Mouse (Mus musculus) Muller cell, postnatal 12 days (primary cell): ENCODE measurements around the gene Prkcz.

Experiments used
- DNase-seq: peaks from one replicate; pipeline ENCODE4 v3.0.0-alpha.2; 2015; ENCODE audit errors: inconsistent ontology term

Gene Prkcz

DNA sequence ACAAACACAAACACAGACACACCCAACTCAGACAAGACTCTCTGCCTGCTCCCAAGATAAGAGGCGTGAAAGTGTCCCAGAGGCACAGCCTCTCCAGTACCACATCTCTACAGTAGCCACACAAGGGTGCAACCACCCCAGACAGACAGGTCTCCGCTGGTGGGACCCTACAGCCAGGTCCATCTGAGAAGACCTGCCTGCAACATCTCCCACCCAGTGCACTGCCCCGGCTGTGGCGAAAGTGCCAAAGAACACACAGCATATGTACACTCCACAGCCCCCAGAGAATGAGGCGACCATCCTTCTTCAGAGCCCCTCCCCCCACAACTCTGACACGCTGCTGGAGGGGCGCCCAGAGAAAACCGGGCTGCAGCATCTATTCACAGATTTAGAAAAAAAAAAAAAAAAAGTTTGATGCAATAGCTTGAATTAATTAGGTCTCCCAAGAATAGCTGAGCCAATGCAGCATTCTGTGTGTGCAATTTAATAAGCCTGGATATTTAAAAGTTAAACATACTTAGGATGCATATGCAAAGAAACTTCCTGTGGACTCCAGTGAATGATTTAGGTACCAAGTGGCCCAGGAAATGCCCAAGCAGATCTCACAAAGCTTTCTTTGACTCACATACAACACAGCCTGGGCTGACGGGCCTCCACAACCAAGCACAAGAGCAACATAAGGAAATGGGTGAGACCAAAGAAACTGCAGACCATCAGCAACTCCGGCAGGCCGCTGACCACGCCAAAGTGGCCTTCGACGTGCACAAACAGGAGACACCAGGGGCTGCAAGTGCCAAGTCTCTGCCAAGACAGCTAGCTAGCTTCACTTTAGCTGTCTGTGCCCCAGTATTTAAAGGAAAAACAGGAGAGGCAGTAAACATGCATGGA lies 140.7 kb downstream of the Prkcz start:
- peak; percentile 39 for DNase-seq

DNA sequence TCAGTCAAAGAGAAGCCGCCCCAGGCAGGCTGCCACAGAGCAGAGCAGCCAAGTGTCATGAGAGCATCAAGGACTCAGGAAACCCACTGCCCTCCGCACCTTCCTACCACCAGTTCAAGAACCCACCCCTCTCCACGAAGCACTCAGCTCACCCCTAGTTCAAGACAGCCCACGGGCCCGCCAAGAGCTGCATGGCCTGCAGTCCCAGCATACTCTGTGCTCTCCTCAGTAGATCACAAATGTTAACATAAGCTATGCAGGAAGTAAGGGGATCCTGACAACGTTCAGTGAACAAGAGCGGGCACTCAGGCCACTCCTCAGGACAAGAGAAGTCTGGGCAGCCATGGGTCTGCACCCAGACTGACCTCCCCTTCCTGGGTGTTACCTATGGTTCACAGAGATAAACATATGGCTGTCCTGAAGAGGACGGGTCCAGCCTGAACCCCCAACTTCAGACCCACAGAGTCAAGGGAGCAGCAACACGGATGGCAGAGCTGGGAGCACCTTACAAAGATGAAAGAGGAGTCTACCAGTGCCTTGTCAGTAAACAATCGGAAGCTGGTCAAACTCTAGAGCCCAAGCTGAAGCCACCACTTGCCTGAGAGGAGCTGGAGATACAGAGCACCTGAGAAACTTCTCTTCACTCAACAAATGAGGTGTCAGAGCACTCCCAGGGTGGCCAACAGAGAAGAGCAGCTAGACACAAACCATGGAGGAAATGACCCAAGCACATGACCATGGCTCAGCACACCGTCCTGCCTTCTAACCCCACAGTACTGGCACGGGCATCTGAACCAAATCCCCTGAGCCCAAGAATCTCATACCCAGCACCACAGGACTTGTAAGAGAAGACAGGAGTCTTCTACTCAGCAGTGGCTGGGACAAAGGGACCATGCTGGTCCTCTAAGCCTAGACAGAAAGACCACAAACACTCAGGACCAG lies 141.6 kb downstream of the Prkcz start:
- peak; percentile 29 for DNase-seq

GRCm38 (mm10) chr4:155218104-155218732 lies 142.9 kb downstream of the Prkcz start:
- DNase-seq, result no peak

- peak; percentile 41 for DNase-seq
Measured at GRCm38 (mm10) chr4:155217241-155218103, 143.7 kb downstream of the Prkcz start.

GRCm38 (mm10) chr4:155215773-155216630 lies 145.2 kb downstream of the Prkcz start:
- DNase-seq, result peak; percentile 94

DNA sequence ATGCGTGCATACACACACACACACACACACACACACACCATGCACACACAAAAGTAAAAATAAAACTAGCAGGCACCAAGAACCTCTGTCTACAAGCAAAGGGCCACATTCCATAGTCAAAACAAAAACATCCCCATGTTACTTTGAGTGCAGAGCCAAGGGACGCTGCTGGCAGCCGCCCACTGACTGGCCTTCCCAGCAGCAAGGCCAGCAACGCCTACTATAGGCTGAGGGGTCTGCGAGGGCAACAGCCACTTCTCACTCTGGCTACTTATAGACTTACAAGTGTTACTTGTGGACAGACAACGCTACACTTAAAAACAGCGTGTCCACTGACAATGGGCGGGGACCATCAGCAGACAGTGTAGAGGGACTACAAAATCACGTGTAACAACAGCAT lies 146.0 kb downstream of the Prkcz start:
- peak; percentile 57 for DNase-seq

DNA sequence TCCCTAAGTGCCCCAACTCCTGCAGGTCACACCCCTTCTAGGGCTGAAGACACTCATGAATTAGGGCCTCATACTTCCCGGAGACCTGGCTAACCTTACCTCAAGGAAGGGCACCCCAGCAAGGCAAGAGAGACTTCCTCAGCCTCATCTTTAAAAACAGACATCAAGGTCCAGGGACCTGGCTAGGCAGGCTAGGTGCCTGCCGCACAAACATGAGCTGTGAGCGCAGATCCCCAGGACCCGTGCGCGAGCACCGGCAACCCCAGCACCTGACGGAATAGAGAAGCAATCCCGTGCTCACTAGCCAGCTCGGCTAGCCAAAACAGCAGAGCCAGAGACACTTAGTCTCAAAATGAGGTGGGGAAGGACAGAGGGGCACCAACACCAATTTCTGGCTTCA lies 146.4 kb downstream of the Prkcz start:
- DNase-seq, result no peak

- no peak for DNase-seq
Measured at GRCm38 (mm10) chr4:155214188-155214587, 147.0 kb downstream of the Prkcz start.

DNA sequence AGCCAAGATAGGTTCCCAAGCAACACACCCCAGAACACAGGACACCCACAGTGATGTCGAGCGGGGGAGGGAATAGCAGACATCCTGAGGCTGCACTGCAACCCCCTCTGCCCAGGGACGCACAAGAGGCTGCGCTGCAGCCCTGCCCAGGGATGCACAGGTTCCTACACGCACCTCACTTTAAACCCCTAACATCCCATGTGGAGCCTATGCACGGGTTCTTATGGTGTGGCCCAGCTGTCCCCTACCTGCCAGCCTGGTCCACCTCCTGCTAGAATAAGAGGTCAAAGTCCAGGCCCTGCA lies 147.5 kb downstream of the Prkcz start:
- no peak for DNase-seq

- peak; percentile 72 for DNase-seq
Measured at GRCm38 (mm10) chr4:155213052-155213751, 148.0 kb downstream of the Prkcz start.
